Mouse (Mus musculus) spleen, adult 2 months (tissue): ENCODE results near the gene Agxt.

ENCODE experiments used
- CTCF ChIP-seq: fragments of 200-500 bp; IDR thresholded peaks from 2 replicates; pipeline ENCODE4 v1.5.1; 2011; ENCODE audit warnings: mild to moderate bottlenecking, inconsistent platforms; ENCODE audit not compliant: insufficient read depth, insufficient read length, insufficient replicate concordance; ENCODE audit errors: extremely low read depth
- POLR2A ChIP-seq: fragments of 200-500 bp; IDR thresholded peaks from 2 replicates; pipeline ENCODE4 v1.6.1; 2011; ENCODE audit warnings: low read depth, low read length, inconsistent platforms

GRCm38 (mm10) chr1:93138534-93138933, 3.5 kb downstream of the Agxt start:
- TF ChIP-seq CTCF, result no peak
- TF ChIP-seq POLR2A, result no peak
